ENCODE assay signal across 10 mouse cellular contexts in the genomic region with DNA sequence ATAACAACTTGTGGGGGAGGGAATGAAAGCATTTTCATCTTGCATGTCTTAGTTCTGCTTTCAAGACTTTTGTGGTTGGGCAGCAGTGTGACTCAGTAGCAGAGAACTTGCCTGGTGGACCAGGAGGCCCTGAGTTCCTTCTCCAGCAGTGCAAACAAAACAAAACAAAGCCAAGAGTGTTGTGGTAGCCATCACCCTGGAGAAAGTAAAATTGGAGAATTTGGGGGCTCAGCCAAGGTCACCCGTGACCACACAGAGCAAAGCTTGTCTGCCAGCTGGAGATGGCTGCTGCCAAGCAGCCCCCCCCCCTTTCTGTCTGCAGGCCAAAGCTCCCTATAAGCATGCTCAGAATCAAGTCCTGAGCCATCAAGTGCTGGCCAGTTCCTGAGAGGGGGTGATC.
A peak's percentile ranks its signal among the peaks of the same experiment; 100 is the strongest.
DNase-seq lines count a peak whose midpoint lies in the region; TF ChIP-seq lines count a peak whose summit lies in the region.
"Had no signal": no experiment of that assay in that cellular context is flagged by ENCODE, and none has a peak within 500 bp of the region (broad histone marks: within the 10 kb centered on the region; RNA-seq: fewer than 3 reads in every experiment).

No protein-coding gene starts in this region.

- WGBS in bone marrow, adult 2 months = 43% methylated on average over 1 of the region's 1 CpGs

- peak; percentile 58 for DNase-seq in left cerebral cortex, postnatal 4 days
- no peak for DNase-seq in left cerebral cortex, adult 9 months (ENCODE audit: low spot score in 2 of 2)
- peak; percentile 45 for DNase-seq in A20 (ENCODE audit: low read depth, low spot score)
- DNase-seq in monocyte, adult 2 months (ENCODE audit: low read depth in 1 of 2, low spot score in 2 of 2) = peak; percentile 3 to 14
- DNase-seq in frontal cortex, postnatal 14 days (ENCODE audit: low spot score in 2 of 2) = no peak
- no peak for DNase-seq in adrenal gland, adult (ENCODE audit: inconsistent age in 2 of 2, low spot score in 1 of 2)
- no peak for DNase-seq in cerebellum, postnatal 36 days
- DNase-seq: heart, postnatal 4 days had no signal

- no peaks in the 10 kb centered on the region; the same call in 1 of the 2 replicates for H3K4me1 ChIP-seq in bone marrow, adult 2 months (ENCODE audit: control insufficient read depth, insufficient read depth, low read length)

- intact Hi-C loops in left cerebral cortex, postnatal 4 days (cut with DNase I) = no loop called here

- H3K27ac ChIP-seq in bone marrow, adult 2 months (ENCODE audit: control insufficient read depth, insufficient read depth, low read depth, low read length, poor library complexity) = peak overlapping the region; percentile 21; the same call in 1 of the 2 replicates

- TF ChIP-seq CTCF in bone marrow, adult 2 months (IDR thresholded peaks at IDR 0.05; ENCODE audit: control insufficient read depth, insufficient read depth, low read length) = no peak

- no peak overlapping the region for H3K4me3 ChIP-seq in bone marrow, adult 2 months (replicated peaks; ENCODE audit: control insufficient read depth, low read depth, low read length)
- H3K4me3 ChIP-seq: erythroblast, embryonic 14.5 days had no signal

- TF ChIP-seq POLR2A in bone marrow, adult 2 months (IDR thresholded peaks at IDR 0.05; ENCODE audit: borderline replicate concordance, control insufficient read depth, low read depth, low read length) = no peak

Comparison
In these comparisons a context has a peak if more than half of its experiments do, and no peak if none do; other contexts are left out.
1. DNase-seq: peak in left cerebral cortex, postnatal 4 days (single experiment), A20 (single experiment) and monocyte, adult 2 months (2 of 2); none in left cerebral cortex, adult 9 months (0 of 2), frontal cortex, postnatal 14 days (0 of 2), adrenal gland, adult (0 of 2) and cerebellum, postnatal 36 days (0 of 2).